Mouse (Mus musculus) G1E (cell line): Measurements from ENCODE around the gene Zkscan16.

Experiments
- CTCF ChIP-seq: IDR thresholded peaks from 2 replicates; pipeline ENCODE4 v1.5.1; 2012; ENCODE audit warnings: low read depth, low read length, inconsistent platforms, mixed read lengths
- GATA1 ChIP-seq: IDR thresholded peaks from 2 replicates; pipeline ENCODE4 v1.6.1; 2012; ENCODE audit warnings: borderline replicate concordance, low read length, inconsistent platforms, mixed read lengths
- POLR2AphosphoS5 ChIP-seq: IDR thresholded peaks from 2 replicates; pipeline ENCODE4 v1.6.1; 2012; ENCODE audit warnings: low read depth, low read length, inconsistent platforms; ENCODE audit not compliant: insufficient replicate concordance
- TAL1 ChIP-seq: conservative IDR thresholded peaks from 2 replicates; pipeline ENCODE4 v1.6.1; 2012; ENCODE audit warnings: low read depth, low read length, inconsistent platforms, mixed read lengths

DNA sequence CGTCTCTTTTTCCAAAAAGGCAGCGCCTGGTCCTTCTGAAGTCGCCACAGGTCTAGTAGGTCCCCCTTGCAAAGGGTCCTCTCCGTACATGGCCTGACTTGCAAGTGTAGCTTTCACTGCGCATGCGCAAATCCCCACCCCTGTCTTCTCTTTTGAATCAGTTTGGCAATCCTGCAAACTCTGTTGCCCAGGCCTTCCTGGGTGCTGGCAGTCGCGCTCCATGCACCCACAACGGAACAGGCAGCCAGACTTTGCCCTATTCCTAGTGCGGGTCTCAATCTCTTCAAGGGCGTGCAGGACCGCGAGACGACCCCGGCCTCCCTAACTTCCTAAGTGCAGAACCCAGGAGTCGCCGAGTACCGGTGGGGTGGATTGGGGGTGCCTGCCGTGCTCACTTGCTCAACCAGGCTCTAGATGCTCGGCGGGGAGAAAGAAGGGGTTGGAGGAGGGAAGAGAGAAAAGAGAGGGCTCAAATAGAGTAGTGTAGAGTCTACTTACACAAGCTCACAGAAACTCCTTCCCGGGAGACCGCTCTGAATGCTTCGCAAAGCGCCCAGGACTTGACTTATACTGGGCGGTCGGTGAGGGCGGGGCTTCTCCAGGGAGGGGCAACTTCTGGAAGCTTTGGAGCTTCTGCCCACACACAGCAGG lies 43.2 kb downstream of the Zkscan16 start, which contains the start of gene Ptgr1:
- no peak for TF ChIP-seq CTCF
- no peak for TF ChIP-seq GATA1
- no peak for TF ChIP-seq POLR2AphosphoS5
- TF ChIP-seq TAL1 = no peak
